ENCODE assay signal across 8 mouse cellular contexts in genomic region chr8:83737852-83738562, GRCm38 (mm10). TPM values are rescaled to one million over a fixed set of nuclear protein-coding genes. Genes with fewer than 3 reads are reported as not detected.
DNase-seq lines count a peak whose midpoint lies in the region; ATAC-seq and TF ChIP-seq lines count a peak whose summit lies in the region.

No protein-coding gene starts in this region.

- no peak for DNase-seq in neural tube, embryonic 10.5 days (ENCODE audit: extremely low spot score, low spot score)
- DNase-seq in heart, postnatal 0 days (ENCODE audit: low spot score) = peak; percentile 68
- DNase-seq in layer of hippocampus, adult 8-10 months (ENCODE audit: low spot score in 2 of 2) = no peak
- no peak for DNase-seq in thymus, adult 18-20 months

- no peaks in the 10 kb centered on the region for H3K36me3 ChIP-seq in neural tube, embryonic 12.5 days
- H3K36me3 ChIP-seq in heart, postnatal 0 days (replicated peaks; ENCODE audit: control insufficient read depth, insufficient read depth, low read length) = peaks cover 13% of the 10 kb centered on the region
- no peaks in the 10 kb centered on the region for H3K36me3 ChIP-seq in limb, embryonic 15.5 days

- TF ChIP-seq EP300 in heart, postnatal 0 days (IDR thresholded peaks at IDR 0.05; ENCODE audit: low read depth) = peak; percentile 50; the same call in 1 of the 2 replicates

- TF ChIP-seq CTCF in bone marrow macrophage, adult 2 months (IDR thresholded peaks at IDR 0.05; ENCODE audit: low read depth, low read length) = no peak
- no peak for TF ChIP-seq CTCF in heart, postnatal 0 days (IDR thresholded peaks at IDR 0.05; ENCODE audit: low read depth)

- H3K9ac ChIP-seq in neural tube, embryonic 12.5 days = no peak overlapping the region
- no peak overlapping the region for H3K9ac ChIP-seq in heart, postnatal 0 days (replicated peaks; ENCODE audit: low read depth, low read length)
- no peak overlapping the region for H3K9ac ChIP-seq in limb, embryonic 15.5 days

- no peak for TF ChIP-seq POLR2A in bone marrow macrophage, adult 2 months (IDR thresholded peaks at IDR 0.05; ENCODE audit: borderline replicate concordance, low read depth, low read length)

- no peak overlapping the region for H3K27ac ChIP-seq in neural tube, embryonic 12.5 days
- H3K27ac ChIP-seq in bone marrow macrophage, adult 2 months (ENCODE audit: insufficient read depth, low read depth, low read length) = peak overlapping the region; percentile 37; the same call in 1 of the 2 replicates
- H3K27ac ChIP-seq in heart, postnatal 0 days (ENCODE audit: low read depth) = peak overlapping the region; percentile 86
- peak overlapping the region; percentile 43 for H3K27ac ChIP-seq in limb, embryonic 15.5 days

- WGBS in neural tube, embryonic 12.5 days = 79% methylated on average over 4 of the region's 4 CpGs
- WGBS in heart, postnatal 0 days = 52% methylated on average over 4 of the region's 4 CpGs
- WGBS in limb, embryonic 15.5 days = 54% methylated on average over 4 of the region's 4 CpGs

- peaks cover 44% of the 10 kb centered on the region for H3K27me3 ChIP-seq in neural tube, embryonic 12.5 days (replicated peaks)
- H3K27me3 ChIP-seq in heart, postnatal 0 days (ENCODE audit: control insufficient read depth, insufficient read depth, low read length) = no peaks in the 10 kb centered on the region
- no peaks in the 10 kb centered on the region for H3K27me3 ChIP-seq in limb, embryonic 15.5 days

- H3K4me1 ChIP-seq in neural tube, embryonic 12.5 days = peaks cover 14% of the 10 kb centered on the region
- H3K4me1 ChIP-seq in bone marrow macrophage, adult 2 months (ENCODE audit: control insufficient read depth, insufficient read depth, low read length) = peaks cover 58% of the 10 kb centered on the region
- peaks cover 15% of the 10 kb centered on the region for H3K4me1 ChIP-seq in heart, postnatal 0 days (ENCODE audit: control insufficient read depth, insufficient read depth)
- peaks cover 47% of the 10 kb centered on the region for H3K4me1 ChIP-seq in limb, embryonic 15.5 days

- no peak overlapping the region for H3K4me3 ChIP-seq in neural tube, embryonic 12.5 days
- no peak overlapping the region for H3K4me3 ChIP-seq in bone marrow macrophage, adult 2 months (ENCODE audit: insufficient read depth, low read length)
- H3K4me3 ChIP-seq in heart, postnatal 0 days (ENCODE audit: low read depth, low read length) = peak overlapping the region; percentile 62
- no peak overlapping the region for H3K4me3 ChIP-seq in limb, embryonic 15.5 days

- no peaks in the 10 kb centered on the region for H3K9me3 ChIP-seq in neural tube, embryonic 12.5 days
- H3K9me3 ChIP-seq in heart, postnatal 0 days (replicated peaks; ENCODE audit: control insufficient read depth, low read length) = no peaks in the 10 kb centered on the region; the same call in 1 of the 2 replicates
- H3K9me3 ChIP-seq in limb, embryonic 15.5 days = no peaks in the 10 kb centered on the region

- peak overlapping the region; percentile 18; the same call in 1 of the 2 replicates for H3K4me2 ChIP-seq in neural tube, embryonic 12.5 days (replicated peaks)
- H3K4me2 ChIP-seq in heart, postnatal 0 days (ENCODE audit: low read depth, low read length) = peak overlapping the region; percentile 74
- peak overlapping the region; percentile 92; the same call in 1 of the 2 replicates for H3K4me2 ChIP-seq in limb, embryonic 15.5 days

- no peak for ATAC-seq in neural tube, embryonic 12.5 days (ENCODE audit: low FRiP score, low read depth)
- peak; percentile 18 for ATAC-seq in heart, postnatal 0 days (ENCODE audit: insufficient read depth, low read depth)
- ATAC-seq in limb, embryonic 15.5 days (ENCODE audit: insufficient number of reproducible peaks, low FRiP score, low TSS enrichment, low read depth) = no peak
- peak; percentile 33 for ATAC-seq in neutrophil, adult 5-6 weeks (ENCODE audit: extremely low read depth, insufficient number of reproducible peaks, low FRiP score, poor library complexity, severe bottlenecking)

RNA-seq across cellular contexts. Expression of gene Adgre5, which starts 3.1 kb away (rescaled TPM):
- polyA plus RNA-seq in neural tube, embryonic 12.5 days (2016; fragmentation: Nextera tagmentation; extraction: Ambion mirVana) = 14.2 and 15.7 TPM in 2 replicates
- polyA plus RNA-seq in bone marrow macrophage, adult 2 months (2012; ENCODE audit: insufficient read depth, insufficient read length, missing spikeins) = 55.5 and 62.9 TPM in 2 replicates
- total RNA-seq in heart, postnatal 0 days (2014; rRNA removed; ENCODE audit: low replicate concordance) = 46.4 and 51.2 TPM in 2 replicates
- polyA plus RNA-seq in heart, postnatal 0 days (2015; fragmentation: Nextera tagmentation; extraction: Ambion mirVana) = 35.3 and 35.8 TPM in 2 replicates
- 46.1 and 52.6 TPM in 2 replicates for polyA plus RNA-seq in limb, embryonic 15.5 days (2015; fragmentation: Nextera tagmentation; extraction: Ambion mirVana)
- total RNA-seq in neutrophil, adult 5-6 weeks (2017) = 1,105 and 1,130 TPM in 2 replicates
- 10 to 100 TPM in 3 of 4 experiments, 1 to 10 TPM in 1; 9.9 to 13.4 (median 10.4) TPM for total RNA-seq in layer of hippocampus, adult 8-10 months (2022)

RNA-seq across cellular contexts. Expression of gene Ddx39, which starts 23.0 kb away (rescaled TPM):
- 141 and 142 TPM in 2 replicates for polyA plus RNA-seq in neural tube, embryonic 12.5 days (2016; fragmentation: Nextera tagmentation; extraction: Ambion mirVana)
- 27.9 and 28.4 TPM in 2 replicates for polyA plus RNA-seq in bone marrow macrophage, adult 2 months (2012; ENCODE audit: insufficient read depth, insufficient read length, missing spikeins)
- 92.5 and 95.7 TPM in 2 replicates for total RNA-seq in heart, postnatal 0 days (2014; rRNA removed; ENCODE audit: low replicate concordance)
- polyA plus RNA-seq in heart, postnatal 0 days (2015; fragmentation: Nextera tagmentation; extraction: Ambion mirVana) = 75.5 and 79.3 TPM in 2 replicates
- 126 and 127 TPM in 2 replicates for polyA plus RNA-seq in limb, embryonic 15.5 days (2015; fragmentation: Nextera tagmentation; extraction: Ambion mirVana)
- total RNA-seq in neutrophil, adult 5-6 weeks (2017) = 47.5 and 56.8 TPM in 2 replicates
- total RNA-seq in layer of hippocampus, adult 8-10 months (2022) = 10 to 100 TPM; 17.4 to 19.4 (median 19.0) TPM

RNA-seq across cellular contexts. Expression of gene Pkn1, which starts 39.0 kb away (rescaled TPM):
- 30.0 and 32.1 TPM in 2 replicates for polyA plus RNA-seq in neural tube, embryonic 12.5 days (2016; fragmentation: Nextera tagmentation; extraction: Ambion mirVana)
- 148 and 174 TPM in 2 replicates for polyA plus RNA-seq in bone marrow macrophage, adult 2 months (2012; ENCODE audit: insufficient read depth, insufficient read length, missing spikeins)
- 44.2 and 57.4 TPM in 2 replicates for total RNA-seq in heart, postnatal 0 days (2014; rRNA removed; ENCODE audit: low replicate concordance)
- polyA plus RNA-seq in heart, postnatal 0 days (2015; fragmentation: Nextera tagmentation; extraction: Ambion mirVana) = 13.0 and 14.2 TPM in 2 replicates
- 19.6 and 20.0 TPM in 2 replicates for polyA plus RNA-seq in limb, embryonic 15.5 days (2015; fragmentation: Nextera tagmentation; extraction: Ambion mirVana)
- total RNA-seq in neutrophil, adult 5-6 weeks (2017) = 321 and 387 TPM in 2 replicates
- 10 to 100 TPM; 55.0 to 58.9 (median 56.5) TPM for total RNA-seq in layer of hippocampus, adult 8-10 months (2022)

Comparison
In these comparisons a context has a peak if more than half of its experiments do, and no peak if none do; other contexts are left out.
1. ATAC-seq: peak in heart, postnatal 0 days (single experiment) and neutrophil, adult 5-6 weeks (single experiment); none in neural tube, embryonic 12.5 days (single experiment) and limb, embryonic 15.5 days (single experiment).
2. H3K4me2 ChIP-seq: peak in every context shown above with its lines; median percentile 92 in limb, embryonic 15.5 days; 74 in heart, postnatal 0 days; 18 in neural tube, embryonic 12.5 days.